Mouse (Mus musculus) neural tube, embryonic 13.5 days (tissue): ENCODE results near the gene Copz2. TPM values are rescaled to one million over a fixed set of nuclear protein-coding genes. Genes with fewer than 3 reads are reported as not detected.
A peak's percentile ranks its signal among the peaks of the same experiment; 100 is the strongest.
"Not testable (repeated sequence)": the region's sequence is repeated elsewhere in the genome, so short reads cannot be mapped to it uniquely, and the experiment has no call there.

Source experiments
- ATAC-seq: fragments of 200-750 bp; cut with Nextera tagmentation; 2 replicates; pipeline ENCODE4 v1.8.0; 2017; ENCODE audit warnings: low read depth, mild to moderate bottlenecking, moderate TSS enrichment, moderate library complexity
- H3K27ac ChIP-seq: fragments of 300-500 bp; sonication (generic); replicated peaks from 2 replicates; pipeline ENCODE4 v1.5.1; 2015; ENCODE audit warnings: moderate library complexity, mild to moderate bottlenecking, inconsistent platforms
- H3K27me3 ChIP-seq: fragments of 300-500 bp; sonication (generic); 2 replicates; pipeline ENCODE4 v1.6.1; 2015; ENCODE audit warnings: mild to moderate bottlenecking, inconsistent platforms
- H3K36me3 ChIP-seq: fragments of 300-500 bp; sonication (generic); 2 replicates; pipeline ENCODE4 v1.6.1; 2015; ENCODE audit warnings: mild to moderate bottlenecking, inconsistent platforms
- H3K4me1 ChIP-seq: fragments of 300-500 bp; sonication (generic); replicated peaks from 2 replicates; pipeline ENCODE4 v1.6.1; 2015; ENCODE audit warnings: inconsistent platforms
- H3K4me2 ChIP-seq: fragments of 300-500 bp; sonication (generic); 2 replicates; pipeline ENCODE4 v1.6.1; 2015; ENCODE audit warnings: inconsistent platforms, mild to moderate bottlenecking, moderate library complexity
- H3K4me3 ChIP-seq: fragments of 300-500 bp; sonication (generic); 2 replicates; pipeline ENCODE4 v1.5.1; 2015; ENCODE audit warnings: mild to moderate bottlenecking, inconsistent platforms
- H3K9ac ChIP-seq: fragments of 300-500 bp; sonication (generic); 2 replicates; pipeline ENCODE4 v1.6.1; 2015; ENCODE audit warnings: moderate library complexity, mild to moderate bottlenecking, inconsistent platforms
- H3K9me3 ChIP-seq: fragments of 300-500 bp; sonication (generic); 2 replicates; pipeline ENCODE4 v1.6.1; 2016; ENCODE audit warnings: inconsistent platforms
- WGBS: fragments of 180-500 bp; shearing (Covaris S2); methylation state at CpG from one replicate; pipeline ENCODE4 v1.1.7; 2015; 5-methylcytosine and 5-hydroxymethylcytosine counted together
- polyA plus RNA-seq: library from polyadenylated mRNA; unstranded; fragments of >200 nt; fragmentation: Nextera tagmentation; extraction: Ambion mirVana; gene quantifications from 2 replicates; pipeline ENCODE4 v1.2.1, GENCODE M21; 2015

Gene Copz2
- 36.6 and 43.2 TPM in 2 replicates for polyA plus RNA-seq

DNA sequence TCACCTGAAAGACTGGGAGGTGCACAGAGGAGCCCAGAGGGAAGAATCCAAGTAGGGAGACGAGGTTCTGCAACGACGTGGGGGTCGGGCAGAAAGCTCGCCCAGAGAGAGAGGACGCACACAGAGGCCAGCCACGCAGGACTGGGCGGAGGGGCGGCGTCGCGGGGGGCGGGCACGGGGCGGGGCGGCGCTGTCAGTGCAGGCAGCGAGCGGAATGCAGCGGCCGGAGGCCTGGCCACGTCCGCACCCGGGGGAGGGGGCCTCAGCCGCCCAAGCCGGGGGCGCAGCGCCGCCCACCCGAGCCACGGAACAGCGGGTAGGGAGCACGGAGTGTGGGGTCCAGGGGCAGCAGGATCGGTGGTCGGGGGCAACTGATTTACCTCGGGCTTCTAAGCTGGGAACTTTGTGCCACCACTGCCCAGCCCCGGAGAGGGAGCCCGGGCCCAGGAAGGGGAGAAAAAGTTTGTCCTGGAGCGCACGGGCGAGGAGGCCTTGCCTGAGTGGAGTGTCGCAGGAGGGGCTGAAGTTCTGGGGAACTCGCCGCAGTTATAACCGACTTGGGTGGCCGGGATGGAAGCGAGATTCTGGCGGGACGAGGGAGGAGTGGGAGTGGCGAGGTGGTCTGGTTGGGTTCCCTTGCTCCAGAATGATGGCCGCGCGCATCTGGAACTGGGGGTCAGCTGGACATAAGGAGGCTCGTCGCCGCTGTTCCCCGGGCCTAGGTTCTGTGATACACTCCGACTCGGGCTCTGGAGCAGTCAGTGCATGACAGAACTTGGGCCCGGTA lies at the start of gene Copz2:
Copz2 (plus strand) TSS at position 190 of the 787 bp plus-strand sequence.
- H3K9ac ChIP-seq = peak within 1 kb of the TSS; percentile 73
- peak within 1 kb of the TSS; percentile 45 for H3K4me3 ChIP-seq
- 2% methylated on average over 56 of the region's 60 CpGs for WGBS
- peaks cover 17% of the 10 kb centered on the region for H3K4me1 ChIP-seq
- H3K27me3 ChIP-seq = peaks cover 15% of the 10 kb centered on the region
- H3K36me3 ChIP-seq = no peaks in the 10 kb centered on the region
- H3K4me2 ChIP-seq = peak within 1 kb of the TSS; percentile 68
- H3K27ac ChIP-seq = 0 out of 2 replicates have a peak within 1 kb of the TSS, but pooled peaks have one; percentile 18
- peak; percentile 67 for ATAC-seq
- H3K9me3 ChIP-seq = no peaks in the 10 kb centered on the region

GRCm38 (mm10) chr11:96805606-96806005 lies 44.1 kb upstream of the Copz2 start:
- Histone ChIP-seq H3K9me3 (no peaks in the 10 kb centered on the region), H3K27me3 (no peaks in the 10 kb centered on the region), H3K4me3 (no peak overlapping the region), H3K36me3 (peaks cover 94% of the 10 kb centered on the region), H3K27ac (no peak overlapping the region), H3K4me2 (no peak overlapping the region), H3K4me1 (peaks cover 5% of the 10 kb centered on the region; the same call in 1 of the 2 replicates), H3K9ac (no peak overlapping the region)
- no peak for ATAC-seq
- WGBS = 95% methylated on average over 5 of the region's 5 CpGs

- no peaks in the 10 kb centered on the region for H3K9me3 ChIP-seq
- 52% methylated on average over 1 of the region's 1 CpGs for WGBS
Observed at GRCm38 (mm10) chr11:96808066-96808465, 41.6 kb upstream of the Copz2 start.

GRCm38 (mm10) chr11:96809562-96810235 lies 40.0 kb upstream of the Copz2 start:
- peaks cover 85% of the 10 kb centered on the region for H3K36me3 ChIP-seq
- H3K4me2 ChIP-seq = no peak overlapping the region
- ATAC-seq = no peak
- no peaks in the 10 kb centered on the region for H3K27me3 ChIP-seq
- no peaks in the 10 kb centered on the region for H3K9me3 ChIP-seq
- no peak overlapping the region for H3K4me3 ChIP-seq
- WGBS = 87% methylated on average over 6 of the region's 6 CpGs
- no peak overlapping the region for H3K9ac ChIP-seq
- no peaks in the 10 kb centered on the region for H3K4me1 ChIP-seq
- no peak overlapping the region for H3K27ac ChIP-seq

More at GRCm38 (mm10) chr11:96808066-96808465, 41.6 kb upstream of the Copz2 start:
- Histone ChIP-seq H3K36me3 (peaks cover 92% of the 10 kb centered on the region), H3K4me3 (no peak overlapping the region), H3K4me2 (no peak overlapping the region), H3K4me1 (no peaks in the 10 kb centered on the region), H3K9ac (no peak overlapping the region), H3K27me3 (no peaks in the 10 kb centered on the region), H3K27ac (no peak overlapping the region)
- ATAC-seq = no peak

GRCm38 (mm10) chr11:96811188-96811587 lies 38.5 kb upstream of the Copz2 start:
- 85% methylated on average over 1 of the region's 1 CpGs for WGBS
- H3K27ac ChIP-seq, H3K27me3 ChIP-seq, H3K4me2 ChIP-seq, ATAC-seq, H3K4me1 ChIP-seq, H3K9me3 ChIP-seq, H3K9ac ChIP-seq, H3K4me3 ChIP-seq: not testable (repeated sequence)
- peaks cover 82% of the 10 kb centered on the region for H3K36me3 ChIP-seq

- no peaks in the 10 kb centered on the region for H3K27me3 ChIP-seq
Observed at GRCm38 (mm10) chr11:96813455-96813854, 36.2 kb upstream of the Copz2 start.

DNA sequence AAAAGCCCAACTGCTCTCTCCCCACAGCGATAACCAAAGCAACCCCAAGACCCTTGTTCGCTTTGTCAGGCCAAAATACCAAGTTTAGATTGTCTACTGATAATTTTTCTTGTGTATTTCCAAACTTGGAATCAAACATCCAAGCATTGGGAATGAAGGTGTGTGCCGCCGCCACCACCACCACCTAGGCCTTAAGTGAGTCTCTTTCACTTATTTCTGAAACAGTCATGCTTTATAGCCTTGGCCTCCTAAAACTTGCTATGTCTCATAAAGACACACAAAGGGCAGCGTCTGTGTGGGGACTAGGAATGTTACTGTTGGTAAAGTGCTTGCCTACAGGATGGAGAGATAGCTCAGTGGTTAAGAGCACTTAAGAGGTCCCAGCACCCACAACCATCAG lies 35.8 kb upstream of the Copz2 start:
- Histone ChIP-seq H3K27me3 (no peaks in the 10 kb centered on the region), H3K4me2 (no peak overlapping the region), H3K9me3 (no peaks in the 10 kb centered on the region), H3K9ac (no peak overlapping the region), H3K4me3 (no peak overlapping the region), H3K27ac (no peak overlapping the region), H3K36me3 (peaks cover 87% of the 10 kb centered on the region), H3K4me1 (no peaks in the 10 kb centered on the region)
- ATAC-seq = no peak
- 89% methylated on average over 5 of the region's 5 CpGs for WGBS

More at GRCm38 (mm10) chr11:96813455-96813854, 36.2 kb upstream of the Copz2 start:
- Histone ChIP-seq H3K4me2 (no peak overlapping the region), H3K27ac (no peak overlapping the region), H3K9me3 (no peaks in the 10 kb centered on the region), H3K4me1 (no peaks in the 10 kb centered on the region), H3K36me3 (peaks cover 87% of the 10 kb centered on the region), H3K4me3 (no peak overlapping the region), H3K9ac (no peak overlapping the region)
- WGBS = 85% methylated on average over 4 of the region's 4 CpGs
- ATAC-seq = no peak

- H3K4me3 ChIP-seq = no peak overlapping the region
Observed at GRCm38 (mm10) chr11:96814443-96814842, 35.2 kb upstream of the Copz2 start.

GRCm38 (mm10) chr11:96815895-96816294 lies 33.8 kb upstream of the Copz2 start:
- no peak overlapping the region for H3K9ac ChIP-seq
- H3K4me1 ChIP-seq = no peaks in the 10 kb centered on the region
- no peaks in the 10 kb centered on the region for H3K27me3 ChIP-seq
- no peaks in the 10 kb centered on the region for H3K9me3 ChIP-seq
- no peak overlapping the region for H3K27ac ChIP-seq
- H3K36me3 ChIP-seq = peaks cover 87% of the 10 kb centered on the region
- no peak for ATAC-seq
- 95% methylated on average over 2 of the region's 2 CpGs for WGBS
- H3K4me2 ChIP-seq = no peak overlapping the region
- H3K4me3 ChIP-seq = no peak overlapping the region

More at GRCm38 (mm10) chr11:96814443-96814842, 35.2 kb upstream of the Copz2 start:
- Histone ChIP-seq H3K4me1 (no peaks in the 10 kb centered on the region), H3K9me3 (no peaks in the 10 kb centered on the region), H3K27ac (no peak overlapping the region), H3K9ac (no peak overlapping the region), H3K4me2 (no peak overlapping the region), H3K36me3 (peaks cover 87% of the 10 kb centered on the region), H3K27me3 (no peaks in the 10 kb centered on the region)
- 89% methylated on average over 2 of the region's 2 CpGs for WGBS
- ATAC-seq = no peak

DNA sequence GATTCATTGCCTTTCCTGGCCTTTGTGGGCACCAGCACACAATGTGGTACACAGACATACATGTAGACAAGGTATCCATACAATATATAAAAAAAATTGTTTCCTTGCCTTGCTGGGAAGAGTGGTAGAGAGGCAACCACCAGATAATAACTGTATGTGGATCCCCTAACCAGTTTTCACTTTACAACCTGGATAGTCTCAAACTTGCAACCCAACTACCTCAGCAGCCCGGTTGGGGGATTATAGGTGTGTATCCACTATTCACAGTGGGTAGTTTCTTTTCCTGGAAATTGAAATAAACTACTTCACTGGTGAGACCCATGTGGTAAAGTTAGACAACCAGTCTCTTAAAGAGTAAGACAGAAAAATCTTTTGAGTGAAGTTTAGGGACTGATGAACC lies 33.2 kb upstream of the Copz2 start:
- WGBS = 87% methylated on average over 1 of the region's 1 CpGs
- Histone ChIP-seq H3K9ac (no peak overlapping the region), H3K4me2 (no peak overlapping the region), H3K27ac (no peak overlapping the region), H3K36me3 (peaks cover 89% of the 10 kb centered on the region), H3K4me1 (no peaks in the 10 kb centered on the region), H3K4me3 (no peak overlapping the region), H3K9me3 (no peaks in the 10 kb centered on the region), H3K27me3 (no peaks in the 10 kb centered on the region)
- ATAC-seq = no peak

DNA sequence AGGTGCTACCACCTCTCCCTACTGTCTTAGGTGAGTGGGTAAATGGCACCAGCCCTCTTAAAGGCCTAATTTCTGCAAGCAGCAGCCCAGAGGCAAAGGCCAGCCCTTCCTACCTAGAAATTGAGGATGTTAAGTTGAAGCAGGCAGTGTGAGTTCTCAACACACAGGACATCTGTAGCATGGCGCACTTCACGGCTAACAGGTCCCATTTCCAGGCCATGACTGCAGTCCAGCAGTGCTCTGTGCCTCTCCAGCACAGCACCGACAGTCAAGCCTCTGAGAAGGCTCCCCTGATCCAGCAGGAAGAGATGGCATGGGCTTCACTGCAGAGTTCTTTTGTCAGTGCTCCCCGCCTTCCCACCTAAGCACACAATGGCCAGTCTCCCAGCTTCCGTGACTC lies 32.7 kb upstream of the Copz2 start:
- Histone ChIP-seq H3K4me2 (no peak overlapping the region), H3K4me3 (no peak overlapping the region), H3K27me3 (no peaks in the 10 kb centered on the region), H3K4me1 (no peaks in the 10 kb centered on the region), H3K9me3 (no peaks in the 10 kb centered on the region), H3K27ac (no peak overlapping the region; the same call in 1 of the 2 replicates), H3K36me3 (peaks cover 89% of the 10 kb centered on the region), H3K9ac (no peak overlapping the region)
- no peak for ATAC-seq
- 81% methylated on average over 5 of the region's 5 CpGs for WGBS

DNA sequence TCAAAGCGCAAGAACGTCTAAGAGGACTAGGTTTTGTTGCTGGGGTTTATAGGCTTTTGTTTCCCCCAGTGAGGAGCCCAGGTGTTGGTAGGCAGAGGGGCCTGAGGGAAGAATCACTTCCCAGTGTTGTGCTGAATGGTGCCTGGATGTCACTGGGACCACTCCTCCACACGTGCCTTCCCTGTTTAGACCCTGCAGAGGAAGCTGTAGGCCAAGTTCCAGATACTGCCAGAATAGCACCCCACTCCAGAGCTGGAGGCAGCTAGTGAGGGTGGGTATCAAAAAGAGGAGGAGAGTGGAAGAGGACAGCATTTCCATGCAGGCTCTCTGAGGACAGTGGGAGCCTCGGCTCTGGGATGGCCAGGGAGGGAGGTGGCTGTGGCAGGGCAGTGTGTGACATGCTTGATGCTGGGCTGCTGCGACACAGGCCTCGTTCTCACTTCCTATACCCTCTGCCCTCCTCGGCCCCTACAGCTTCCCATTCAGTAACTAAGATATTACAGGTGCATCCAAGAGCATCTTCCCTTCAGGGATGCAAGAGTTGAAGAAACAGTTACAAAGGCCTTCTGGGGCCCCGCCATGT lies 31.5 kb upstream of the Copz2 start:
- ATAC-seq = no peak
- H3K4me1 ChIP-seq = peaks cover 9% of the 10 kb centered on the region
- no peak overlapping the region for H3K27ac ChIP-seq
- no peak overlapping the region for H3K9ac ChIP-seq
- WGBS = 80% methylated on average over 8 of the region's 8 CpGs
- H3K4me3 ChIP-seq = no peak overlapping the region
- no peaks in the 10 kb centered on the region for H3K27me3 ChIP-seq
- peaks cover 81% of the 10 kb centered on the region for H3K36me3 ChIP-seq
- no peak overlapping the region for H3K4me2 ChIP-seq
- H3K9me3 ChIP-seq = no peaks in the 10 kb centered on the region
